Comparison of ENCODE assay signal across 7 mouse cellular contexts in genomic region chr5:3893459-3894293, GRCm38 (mm10). TPM values are rescaled to one million over a fixed set of nuclear protein-coding genes. Genes with fewer than 3 reads are reported as not detected.
DNase-seq lines count a peak whose midpoint lies in the region; ATAC-seq lines count a peak whose summit lies in the region.
"Not testable (repeated sequence)": the region's sequence is repeated elsewhere in the genome, so short reads cannot be mapped to it uniquely, and the experiment has no call there.

Gene Mterf1a (minus strand): TSS chr5:3893933.

- H3K9ac ChIP-seq in intestine, embryonic 14.5 days (ENCODE audit: low read length): peak within 1 kb of the TSS; percentile 46

- H3K27ac ChIP-seq in embryonic facial prominence, embryonic 10.5 days (replicated peaks); intestine, embryonic 14.5 days (ENCODE audit: low read depth): not testable (repeated sequence)

- intact Hi-C loops in left cerebral cortex, postnatal 14 days (cut with DNase I): loop anchor here (2.0 kb wide), 1 partner anchor 297 kb away; no protein-coding TSS in a partner anchor

- peak within 1 kb of the TSS; percentile 57 for H3K4me3 ChIP-seq in embryonic facial prominence, embryonic 10.5 days
- peak within 1 kb of the TSS; percentile 49 for H3K4me3 ChIP-seq in intestine, embryonic 14.5 days (ENCODE audit: low read depth, low read length)

- DNase-seq in adrenal gland, postnatal 10 days: peak; percentile 43
- DNase-seq in embryonic facial prominence, embryonic 10.5 days (ENCODE audit: low spot score); intestine, embryonic 14.5 days (ENCODE audit: low spot score): not testable (repeated sequence)
- DNase-seq in left cerebral cortex, postnatal 14 days (ENCODE audit: low spot score in 2 of 2): peak; percentile 30 to 32
- DNase-seq in right cerebral cortex, postnatal 10 days (ENCODE audit: low spot score in 2 of 2): peak; percentile 39 to 40

- H3K27me3 ChIP-seq in embryonic facial prominence, embryonic 10.5 days (replicated peaks; ENCODE audit: low read depth, poor library complexity, severe bottlenecking); intestine, embryonic 14.5 days (replicated peaks; ENCODE audit: control insufficient read depth, insufficient read depth, low read length): not testable (repeated sequence)

- H3K9me3 ChIP-seq in embryonic facial prominence, embryonic 10.5 days; intestine, embryonic 14.5 days (ENCODE audit: control insufficient read depth, low read length): not testable (repeated sequence)

- peak; percentile 99 for ATAC-seq in granulocyte monocyte progenitor cell, adult 5-6 weeks (replicated peaks; ENCODE audit: poor library complexity, severe bottlenecking)
- ATAC-seq in intestine, embryonic 14.5 days (replicated peaks; ENCODE audit: low FRiP score, low TSS enrichment, low read depth): peak; percentile 100
- peak; percentile 99 for ATAC-seq in megakaryocyte, adult 5-6 weeks (ENCODE audit: poor library complexity, severe bottlenecking)

- peak within 1 kb of the TSS; percentile 63 for H3K4me2 ChIP-seq in intestine, embryonic 14.5 days (ENCODE audit: low read length)

- WGBS in embryonic facial prominence, embryonic 10.5 days: 1% methylated on average over 11 of the region's 47 CpGs
- WGBS in intestine, embryonic 14.5 days: 3% methylated on average over 5 of the region's 47 CpGs

- not testable (repeated sequence) for H3K4me1 ChIP-seq in embryonic facial prominence, embryonic 10.5 days; intestine, embryonic 14.5 days (replicated peaks; ENCODE audit: control insufficient read depth, insufficient read depth, low read length)

- not testable (repeated sequence) for H3K36me3 ChIP-seq in embryonic facial prominence, embryonic 10.5 days (replicated peaks); intestine, embryonic 14.5 days (ENCODE audit: control insufficient read depth, insufficient read depth, low read length)

RNA-seq across cellular contexts. Expression of gene Mterf1a, which starts in this region (rescaled TPM):
- total RNA-seq in adrenal gland, postnatal 10 days (2021): 10 to 100 TPM in 1 of 2 experiments, 1 to 10 TPM in 1; 7.0 to 11.0 TPM
- 8.6 and 10.8 TPM in 2 replicates for polyA plus RNA-seq in embryonic facial prominence, embryonic 10.5 days (2016; fragmentation: Nextera tagmentation; extraction: Ambion mirVana)
- total RNA-seq in granulocyte monocyte progenitor cell, adult 5-6 weeks (2014; fragmentation: Nextera tagmentation): 2.3 and 8.2 TPM in 2 replicates
- 8.8 and 10.6 TPM in 2 replicates for total RNA-seq in granulocyte monocyte progenitor cell, adult 5-6 weeks (2017)
- polyA plus RNA-seq in intestine, embryonic 14.5 days (2014; fragmentation: Nextera tagmentation; extraction: Ambion mirVana): 7.8 and 8.6 TPM in 2 replicates
- total RNA-seq in left cerebral cortex, postnatal 14 days (2021): 1 to 10 TPM; 6.5 to 7.2 TPM
- 7.9 and 9.2 TPM in 2 replicates for total RNA-seq in megakaryocyte, adult 5-6 weeks (2015)
- total RNA-seq in megakaryocyte, adult 5-6 weeks (2017): 11.0 and 12.7 TPM in 2 replicates
